Mouse (Mus musculus) MEL (cell line): Measurements from ENCODE around the gene Nptx1. TPM values are rescaled to one million over a fixed set of nuclear protein-coding genes. Genes with fewer than 3 reads are reported as not detected.

Experiments used
- DNase-seq: peaks from one replicate; pipeline ENCODE4 v3.0.0; 2011; ENCODE audit warnings: low read depth, low spot score
- H3K27ac ChIP-seq: 2 replicates; pipeline ENCODE4 v1.5.1; 2012; ENCODE audit warnings: low read depth, mild to moderate bottlenecking, control low read depth, low read length, moderate library complexity; ENCODE audit not compliant: control insufficient read depth
- H3K27me3 ChIP-seq, 2 experiments: fragments of 150-350 bp in 1 of 2; sonication (generic) in 1 of 2; 2 replicates each; pipeline ENCODE4 v1.6.1; 2012; ENCODE audit warnings: low read length in 2 of 2, mild to moderate bottlenecking in 2 of 2, improper control_type of control experiment in 1 of 2, moderate library complexity in 1 of 2; ENCODE audit not compliant: insufficient read depth in 2 of 2, control insufficient read depth in 1 of 2
- H3K36me3 ChIP-seq, 2 experiments: 2 replicates each; pipeline ENCODE4 v1.6.1; 2012 to 2014; ENCODE audit warnings: low read length in 2 of 2, improper control_type of control experiment in 1 of 2, inconsistent platforms in 1 of 2, mild to moderate bottlenecking in 1 of 2; ENCODE audit not compliant: insufficient read depth in 2 of 2, control insufficient read depth in 1 of 2
- H3K4me1 ChIP-seq, 2 experiments: fragments of 150-350 bp in 1 of 2; sonication (generic) in 1 of 2; 2 replicates each; pipeline ENCODE4 v1.6.1; 2012; ENCODE audit warnings: low read length in 2 of 2, improper control_type of control experiment in 1 of 2, mild to moderate bottlenecking in 1 of 2; ENCODE audit not compliant: insufficient read depth in 2 of 2, control insufficient read depth in 1 of 2
- H3K4me3 ChIP-seq, 2 experiments: fragments of 150-350 bp in 1 of 2; sonication (generic) in 1 of 2; 2 replicates each; pipeline ENCODE4 v1.5.1; 2012; ENCODE audit warnings: low read depth in 2 of 2, low read length in 2 of 2, mild to moderate bottlenecking in 2 of 2, moderate library complexity in 2 of 2, control low read depth in 1 of 2, improper control_type of control experiment in 1 of 2; ENCODE audit not compliant: control insufficient read depth in 1 of 2, insufficient read depth in 1 of 2
- H3K79me2 ChIP-seq: 2 replicates; pipeline ENCODE4 v1.6.1; 2012; ENCODE audit warnings: mild to moderate bottlenecking, low read length, moderate library complexity; ENCODE audit not compliant: control insufficient read depth, poor library complexity, insufficient read depth
- H3K9ac ChIP-seq: 2 replicates; pipeline ENCODE4 v1.6.1; 2012; ENCODE audit warnings: low read depth, mild to moderate bottlenecking, control low read depth, low read length, moderate library complexity; ENCODE audit not compliant: control insufficient read depth, poor library complexity, severe bottlenecking
- H3K9me3 ChIP-seq: fragments of 150-350 bp; sonication (generic); replicated peaks from 2 replicates; pipeline ENCODE4 v1.6.1; 2012; ENCODE audit warnings: mild to moderate bottlenecking, low read length, improper control_type of control experiment, moderate library complexity; ENCODE audit not compliant: insufficient read depth
- BHLHE40 ChIP-seq: IDR thresholded peaks from 2 replicates; pipeline ENCODE4 v1.6.1; 2012; ENCODE audit warnings: low read depth, mild to moderate bottlenecking, inconsistent platforms, low read length, improper control_type of control experiment, borderline replicate concordance
- CHD1 ChIP-seq: IDR thresholded peaks from 2 replicates; pipeline ENCODE4 v1.6.1; 2012; ENCODE audit warnings: low read depth, mild to moderate bottlenecking, inconsistent platforms, low read length, improper control_type of control experiment
- CTCF ChIP-seq, 3 experiments: IDR thresholded peaks in 2 of 3; conservative IDR thresholded peaks in 1 of 3; 2 replicates each; pipeline ENCODE4 v1.5.1; 2011 to 2012; ENCODE audit warnings: low read length in 3 of 3, low read depth in 2 of 3, mild to moderate bottlenecking in 2 of 3, improper control_type of control experiment in 1 of 3, inconsistent platforms in 1 of 3, mixed read lengths in 1 of 3, moderate library complexity in 1 of 3; ENCODE audit not compliant: control insufficient read depth in 1 of 3, insufficient read depth in 1 of 3, poor library complexity in 1 of 3, severe bottlenecking in 1 of 3
- ELF1 ChIP-seq: IDR thresholded peaks from 2 replicates; pipeline ENCODE4 v1.6.1; 2014; ENCODE audit warnings: low read depth, mild to moderate bottlenecking, inconsistent platforms, low read length, improper control_type of control experiment, moderate library complexity
- GATA1 ChIP-seq: IDR thresholded peaks from 2 replicates; pipeline ENCODE4 v1.6.1; 2011; ENCODE audit warnings: low read depth, low read length, improper control_type of control experiment
- HCFC1 ChIP-seq: IDR thresholded peaks from 2 replicates; pipeline ENCODE4 v1.6.1; 2012; ENCODE audit warnings: low read depth, mild to moderate bottlenecking, inconsistent platforms, low read length, improper control_type of control experiment, moderate library complexity
- JUND ChIP-seq: IDR thresholded peaks from 2 replicates; pipeline ENCODE4 v1.6.1; 2011; ENCODE audit warnings: low read depth, mild to moderate bottlenecking, improper control_type of control experiment, low read length
- KAT2A ChIP-seq: conservative IDR thresholded peaks from 2 replicates; pipeline ENCODE4 v1.6.1; 2012; ENCODE audit warnings: low read depth, low read length, improper control_type of control experiment, inconsistent platforms
- MAFK ChIP-seq: IDR thresholded peaks from 2 replicates; pipeline ENCODE4 v1.6.1; 2011; ENCODE audit warnings: low read depth, mild to moderate bottlenecking, low read length, improper control_type of control experiment, borderline replicate concordance
- MAX ChIP-seq: IDR thresholded peaks from 2 replicates; pipeline ENCODE4 v1.6.1; 2011; ENCODE audit warnings: low read length, improper control_type of control experiment
- MAZ ChIP-seq: IDR thresholded peaks from 2 replicates; pipeline ENCODE4 v1.6.1; 2012; ENCODE audit warnings: low read depth, mild to moderate bottlenecking, inconsistent platforms, low read length, improper control_type of control experiment
- MXI1 ChIP-seq: IDR thresholded peaks from 2 replicates; pipeline ENCODE4 v1.6.1; 2011; ENCODE audit warnings: mild to moderate bottlenecking, low read depth, low read length, improper control_type of control experiment
- MYB ChIP-seq: IDR thresholded peaks from 2 replicates; pipeline ENCODE4 v1.6.1; 2011; ENCODE audit warnings: mild to moderate bottlenecking, low read depth, low read length, improper control_type of control experiment
- MYC ChIP-seq: IDR thresholded peaks from 2 replicates; pipeline ENCODE4 v1.6.1; 2011; ENCODE audit warnings: low read depth, mild to moderate bottlenecking, low read length, improper control_type of control experiment, moderate library complexity
- NRF1 ChIP-seq: IDR thresholded peaks from 2 replicates; pipeline ENCODE4 v1.6.1; 2014; ENCODE audit warnings: low read depth, mild to moderate bottlenecking, inconsistent platforms, low read length, improper control_type of control experiment, moderate library complexity; ENCODE audit not compliant: poor library complexity, insufficient read depth, severe bottlenecking
- RCOR1 ChIP-seq: IDR thresholded peaks from 2 replicates; pipeline ENCODE4 v1.6.1; 2012; ENCODE audit warnings: low read depth, mild to moderate bottlenecking, inconsistent platforms, low read length, improper control_type of control experiment
- SIN3A ChIP-seq: IDR thresholded peaks from 2 replicates; pipeline ENCODE4 v1.6.1; 2012; ENCODE audit warnings: low read length, improper control_type of control experiment, inconsistent platforms
- TAL1 ChIP-seq: IDR thresholded peaks from 2 replicates; pipeline ENCODE4 v1.6.1; 2012; ENCODE audit warnings: mild to moderate bottlenecking, inconsistent platforms, low read length, moderate library complexity, mixed read lengths
- TBP ChIP-seq: IDR thresholded peaks from 2 replicates; pipeline ENCODE4 v1.8.0; 2011; ENCODE audit warnings: low read depth, low read length, improper control_type of control experiment
- TCF12 ChIP-seq: IDR thresholded peaks from 2 replicates; pipeline ENCODE4 v1.6.1; 2014; ENCODE audit warnings: low read depth, mild to moderate bottlenecking, inconsistent platforms, low read length, improper control_type of control experiment, moderate library complexity
- UBTF ChIP-seq: IDR thresholded peaks from 2 replicates; pipeline ENCODE4 v1.6.1; 2012; ENCODE audit warnings: low read depth, mild to moderate bottlenecking, inconsistent platforms, low read length, improper control_type of control experiment, moderate library complexity, borderline replicate concordance; ENCODE audit not compliant: insufficient read depth
- ZMIZ1 ChIP-seq: IDR thresholded peaks from 2 replicates; pipeline ENCODE4 v1.6.1; 2012; ENCODE audit warnings: low read depth, mild to moderate bottlenecking, inconsistent platforms, low read length, improper control_type of control experiment, moderate library complexity
- ZNF384 ChIP-seq: IDR thresholded peaks from 2 replicates; pipeline ENCODE4 v1.6.1; 2012; ENCODE audit warnings: low read depth, mild to moderate bottlenecking, inconsistent platforms, low read length, improper control_type of control experiment
- polyA plus RNA-seq, 2 experiments: library from polyadenylated mRNA; stranded (reverse) in 1 of 2; unstranded in 1 of 2; fragments of >175 nt in 1 of 2; fragments of >200 nt in 1 of 2; gene quantifications; 2 replicates each; pipeline versions ENCODE4 v1.2.1 to v1.2.4; 2012; ENCODE audit warnings: low replicate concordance in 2 of 2, low read depth in 1 of 2; ENCODE audit not compliant: insufficient read length in 2 of 2, insufficient read depth in 1 of 2, missing spikeins in 1 of 2
- total RNA-seq: library from RNA; depleted of rRNA; stranded (reverse); fragments of 300-350 nt; gene quantifications from 2 replicates; pipeline ENCODE4 v1.2.3, GENCODE M21; 2012; rRNA removed

Nptx1 gene
- total RNA-seq (not detected in 2 replicates), polyA plus RNA-seq (not detected)

DNA sequence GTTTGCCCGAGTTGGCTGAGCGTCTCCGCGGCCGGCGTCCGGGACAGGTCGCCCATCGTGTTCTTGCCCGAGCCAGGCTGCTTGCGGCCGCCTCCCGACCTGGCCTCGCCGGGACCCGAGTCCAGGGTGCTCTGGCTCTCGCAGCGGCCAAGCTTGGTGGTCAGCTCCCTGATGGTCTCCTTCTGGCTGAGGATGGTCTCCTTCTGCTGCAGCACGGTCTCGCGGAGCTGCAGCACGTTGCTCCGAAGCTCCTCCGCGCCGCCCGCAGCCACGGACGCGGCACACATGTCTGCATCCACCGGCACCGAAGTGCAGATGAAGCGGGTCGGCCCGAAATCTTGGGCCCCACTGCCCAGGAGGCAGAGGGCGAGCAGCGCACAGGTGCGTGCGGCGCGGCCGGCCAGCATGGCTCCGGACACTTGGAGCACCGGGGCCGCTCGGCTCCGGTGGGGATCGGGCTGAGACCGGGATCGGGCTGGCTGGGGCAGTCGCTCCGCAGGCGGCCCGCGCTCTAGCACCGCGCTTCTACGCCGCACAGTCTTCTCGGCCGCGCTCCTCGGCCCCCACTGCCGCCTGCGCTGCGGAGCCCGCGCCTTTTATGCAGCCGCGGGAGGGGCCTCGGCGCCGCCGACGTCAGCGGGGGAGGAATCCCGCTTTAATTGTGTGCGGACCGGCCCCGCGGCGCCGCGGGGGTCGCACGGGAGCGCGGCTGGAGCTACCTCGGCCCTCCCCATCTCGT is at the start of gene Nptx1:
Nptx1 (minus strand) TSS at position 571 of the 739 bp plus-strand sequence.
- no peaks in the 10 kb centered on the region for H3K4me1 ChIP-seq
- H3K36me3 ChIP-seq: no peaks in the 10 kb centered on the region
- no peaks in the 10 kb centered on the region for H3K9me3 ChIP-seq
- peaks cover 0 to 1% of the 10 kb centered on the region in 2 experiments; a peak in 1 of 4 replicates for H3K27me3 ChIP-seq
- DNase-seq: no peak
- TF ChIP-seq GATA1 (no peak), ZNF384 (no peak)
- H3K4me3 ChIP-seq: no peak within 1 kb of the TSS
- H3K79me2 ChIP-seq: no peaks in the 10 kb centered on the region
- H3K27ac ChIP-seq: no peak within 1 kb of the TSS
- no peak within 1 kb of the TSS for H3K9ac ChIP-seq

DNA sequence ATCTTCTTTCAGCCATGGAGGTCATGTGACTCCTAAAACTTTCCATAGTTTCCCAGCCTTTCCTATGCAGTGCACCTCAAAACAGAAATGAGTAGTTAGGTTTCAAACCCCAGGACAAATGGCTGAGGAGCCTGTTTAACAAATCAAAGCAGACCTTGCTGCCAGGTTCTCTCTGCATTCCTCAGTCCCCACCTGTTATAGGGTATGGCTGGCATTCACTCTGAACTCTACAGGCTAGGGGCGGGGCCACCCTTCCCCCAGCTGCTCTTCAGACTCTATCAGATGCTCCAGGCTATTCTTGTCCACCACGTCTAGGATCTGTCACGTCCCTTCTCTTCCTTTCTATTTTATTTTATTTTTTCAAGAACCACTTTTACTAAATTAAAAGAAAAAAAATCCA is 46.4 kb upstream of the Nptx1 start:
- peaks cover 0 to 9% of the 10 kb centered on the region in 2 experiments; a peak in 3 of 4 replicates for H3K4me1 ChIP-seq
- H3K27ac ChIP-seq: no peak overlapping the region
- TF ChIP-seq KAT2A: no peak
- no peak for TF ChIP-seq MAZ
- TF ChIP-seq MXI1: no peak
- no peak for TF ChIP-seq MYC
- no peak for TF ChIP-seq CHD1
- no peak for TF ChIP-seq CTCF (IDR thresholded peaks at IDR 0.05 in 2 of 3, conservative IDR thresholded peaks at IDR 0.05 in 1 of 3; ENCODE audit: control insufficient read depth in 1 of 3, insufficient read depth in 1 of 3, low read depth in 2 of 3, low read length in 3 of 3, poor library complexity in 1 of 3, severe bottlenecking in 1 of 3)
- TF ChIP-seq ZNF384: no peak
- no peak for TF ChIP-seq TAL1
- H3K4me3 ChIP-seq: no peak overlapping the region
- H3K9ac ChIP-seq: no peak overlapping the region
- DNase-seq: no peak
- peaks cover 3 to 12% of the 10 kb centered on the region in 2 experiments; a peak in 3 of 4 replicates for H3K27me3 ChIP-seq
- H3K79me2 ChIP-seq: no peaks in the 10 kb centered on the region
- peaks cover 0 to 6% of the 10 kb centered on the region in 2 experiments; a peak in 2 of 4 replicates for H3K36me3 ChIP-seq
- no peaks in the 10 kb centered on the region for H3K9me3 ChIP-seq

DNA sequence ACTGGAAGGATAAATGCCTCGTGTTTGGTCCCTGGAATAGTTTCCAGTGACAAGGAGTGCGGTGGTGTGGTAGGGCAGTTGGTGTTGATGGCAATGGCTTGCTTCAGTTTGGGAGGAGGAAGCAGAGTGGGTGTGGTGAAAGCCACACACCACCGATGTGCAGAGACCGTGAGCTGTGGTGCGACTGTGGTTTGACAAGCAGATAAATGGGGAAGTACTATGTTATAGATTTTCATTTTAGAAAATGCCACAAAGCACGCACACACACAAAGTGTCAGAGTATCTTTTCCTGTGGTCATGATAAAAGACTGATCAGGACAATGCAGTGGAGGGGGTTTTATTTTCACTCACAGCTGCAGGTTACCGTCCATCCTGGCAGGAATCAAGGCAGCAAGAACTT is 41.7 kb upstream of the Nptx1 start:
- 0 out of 2 replicates have a peak overlapping the region, but pooled peaks have one; percentile 8 for H3K27ac ChIP-seq
- DNase-seq: peak; percentile 93
- no peaks in the 10 kb centered on the region for H3K79me2 ChIP-seq
- TF ChIP-seq ZMIZ1 (no peak), MAX (no peak), GATA1 (peak; percentile 85), TBP (no peak), JUND (no peak), NRF1 (no peak), SIN3A (0 out of 2 replicates have a peak, but pooled peaks have one; percentile 39), MYC (peak; percentile 66; the same call in 1 of the 2 replicates), UBTF (no peak), KAT2A (no peak), BHLHE40 (peak; percentile 91), HCFC1 (peak; percentile 39; the same call in 1 of the 2 replicates), RCOR1 (peak; percentile 98), TCF12 (0 out of 2 replicates have a peak, but pooled peaks have one; percentile 24), MAFK (peak; percentile 89), MYB (no peak), MAZ (no peak), ELF1 (0 out of 2 replicates have a peak, but pooled peaks have one; percentile 5)

More for the DNA sequence above, 41.7 kb upstream of the Nptx1 start:
- H3K27me3 ChIP-seq: no peaks in the 10 kb centered on the region; a peak in 1 of 4 replicates
- peaks cover 0 to 16% of the 10 kb centered on the region in 2 experiments; a peak in 3 of 4 replicates for H3K4me1 ChIP-seq
- H3K36me3 ChIP-seq: peaks cover 0 to 10% of the 10 kb centered on the region in 2 experiments; a peak in 2 of 4 replicates
- H3K4me3 ChIP-seq: no peak overlapping the region
- no peaks in the 10 kb centered on the region for H3K9me3 ChIP-seq
- H3K9ac ChIP-seq: no peak overlapping the region
